15 mouse cellular contexts compared by ENCODE assay signal in genomic region chr1:78567421-78567820, GRCm38 (mm10). TPM values are rescaled to one million over a fixed set of nuclear protein-coding genes. Genes with fewer than 3 reads are reported as not detected.
DNase-seq lines count a peak whose midpoint lies in the region; ATAC-seq and TF ChIP-seq lines count a peak whose summit lies in the region.
"Had no signal": no experiment of that assay in that cellular context is flagged by ENCODE, and none has a peak within 500 bp of the region (broad histone marks: within the 10 kb centered on the region; RNA-seq: fewer than 3 reads in every experiment).

No protein-coding gene starts in this region.

- no peak for ATAC-seq in embryonic facial prominence, embryonic 13.5 days (ENCODE audit: insufficient number of reproducible peaks, insufficient read depth, low FRiP score, low TSS enrichment, low read depth)
- ATAC-seq in forebrain, embryonic 14.5 days, result no peak
- ATAC-seq: midbrain, embryonic 15.5 days had no signal

- 16% methylated on average over 6 of the region's 6 CpGs for WGBS in heart, embryonic 10.5 days
- 9% methylated on average over 6 of the region's 6 CpGs for whole genome bisulfite sequencing in embryonic facial prominence, embryonic 13.5 days
- WGBS in forebrain, embryonic 14.5 days, result 5% methylated on average over 6 of the region's 6 CpGs

- H3K27me3 ChIP-seq in heart, embryonic 10.5 days (ENCODE audit: insufficient read depth, poor library complexity, severe bottlenecking), result no peaks in the 10 kb centered on the region
- H3K27me3 ChIP-seq in embryonic facial prominence, embryonic 13.5 days, result no peaks in the 10 kb centered on the region
- no peaks in the 10 kb centered on the region for H3K27me3 ChIP-seq in forebrain, embryonic 14.5 days (replicated peaks; ENCODE audit: control insufficient read depth, insufficient read depth, low read length)
- H3K27me3 ChIP-seq: hindbrain, embryonic 15.5 days; midbrain, embryonic 15.5 days; neural tube, embryonic 12.5 days had no signal

- DNase-seq in heart, embryonic 10.5 days (ENCODE audit: low spot score), result no peak
- DNase-seq in heart, postnatal 36 days, result no peak
- DNase-seq in layer of hippocampus, adult 2 months (ENCODE audit: low spot score in 2 of 2), result no peak
- no peak for DNase-seq in layer of hippocampus, postnatal 14 days (ENCODE audit: low spot score in 2 of 2)
- DNase-seq in retina, postnatal 1 day, result peak; percentile 72
- no peak for DNase-seq in yolk sac, embryonic 10.5 days (ENCODE audit: low spot score)
- DNase-seq in forebrain, embryonic 14.5 days (ENCODE audit: low spot score), result no peak
- DNase-seq: right cerebral cortex, postnatal 25 days; thymus, postnatal 14 days had no signal

- peak overlapping the region; percentile 67 for H3K27ac ChIP-seq in heart, embryonic 10.5 days
- H3K27ac ChIP-seq in layer of hippocampus, adult 2 months, result peak overlapping the region; percentile 71
- peak overlapping the region; percentile 58 for H3K27ac ChIP-seq in embryonic facial prominence, embryonic 13.5 days
- no peak overlapping the region for H3K27ac ChIP-seq in forebrain, embryonic 14.5 days (ENCODE audit: low read depth, low read length)
- H3K27ac ChIP-seq: hindbrain, embryonic 15.5 days; midbrain, embryonic 15.5 days; neural tube, embryonic 12.5 days had no signal

- no peak overlapping the region for H3K9ac ChIP-seq in embryonic facial prominence, embryonic 13.5 days
- H3K9ac ChIP-seq in forebrain, embryonic 14.5 days (ENCODE audit: low read length), result no peak overlapping the region
- H3K9ac ChIP-seq: hindbrain, embryonic 15.5 days; midbrain, embryonic 15.5 days; neural tube, embryonic 12.5 days had no signal

- H3K4me2 ChIP-seq in embryonic facial prominence, embryonic 13.5 days, result 0 out of 2 replicates have a peak overlapping the region, but pooled peaks have one; percentile 14
- no peak overlapping the region for H3K4me2 ChIP-seq in forebrain, embryonic 14.5 days (ENCODE audit: low read length)
- H3K4me2 ChIP-seq: hindbrain, embryonic 15.5 days; midbrain, embryonic 15.5 days; neural tube, embryonic 12.5 days had no signal

- H3K4me1 ChIP-seq in heart, embryonic 10.5 days, result peaks cover 32% of the 10 kb centered on the region
- H3K4me1 ChIP-seq in embryonic facial prominence, embryonic 13.5 days, result peaks cover 14% of the 10 kb centered on the region
- H3K4me1 ChIP-seq in forebrain, embryonic 14.5 days (ENCODE audit: control insufficient read depth, insufficient read depth, low read length), result no peaks in the 10 kb centered on the region
- H3K4me1 ChIP-seq: hindbrain, embryonic 15.5 days; neural tube, embryonic 12.5 days had no signal

- no peak for TF ChIP-seq CTCF in layer of hippocampus, adult 2 months (conservative IDR thresholded peaks at IDR 0.05)

- no peaks in the 10 kb centered on the region for H3K36me3 ChIP-seq in heart, embryonic 10.5 days
- H3K36me3 ChIP-seq in embryonic facial prominence, embryonic 13.5 days, result no peaks in the 10 kb centered on the region
- no peaks in the 10 kb centered on the region for H3K36me3 ChIP-seq in forebrain, embryonic 14.5 days (ENCODE audit: control insufficient read depth, insufficient read depth, low read length)
- H3K36me3 ChIP-seq: hindbrain, embryonic 15.5 days; midbrain, embryonic 15.5 days; neural tube, embryonic 12.5 days had no signal

- H3K4me3 ChIP-seq in heart, embryonic 10.5 days, result no peak overlapping the region
- no peak overlapping the region for H3K4me3 ChIP-seq in layer of hippocampus, adult 2 months
- H3K4me3 ChIP-seq in embryonic facial prominence, embryonic 13.5 days, result no peak overlapping the region
- no peak overlapping the region for H3K4me3 ChIP-seq in forebrain, embryonic 14.5 days (ENCODE audit: low read depth, low read length)
- H3K4me3 ChIP-seq: hindbrain, embryonic 15.5 days; midbrain, embryonic 15.5 days; neural tube, embryonic 12.5 days had no signal

- H3K9me3 ChIP-seq in heart, embryonic 10.5 days, result 0 out of 2 replicates have a peak, but pooled peaks cover 5% of the 10 kb centered on the region
- 0 out of 2 replicates have a peak, but pooled peaks cover 4% of the 10 kb centered on the region for H3K9me3 ChIP-seq in embryonic facial prominence, embryonic 13.5 days
- H3K9me3 ChIP-seq in forebrain, embryonic 14.5 days (replicated peaks; ENCODE audit: control insufficient read depth, low read length), result peaks cover 3% of the 10 kb centered on the region; the same call in 1 of the 2 replicates
- H3K9me3 ChIP-seq: midbrain, embryonic 15.5 days had no signal

- intact Hi-C loops in heart, postnatal 36 days (cut with DNase I), result no loop called here

RNA-seq across cellular contexts. Expression of gene BC035947, which starts 55.5 kb away (rescaled TPM):
- 0.05 and 0.15 TPM in 2 replicates for polyA plus RNA-seq in heart, embryonic 10.5 days (2016; fragmentation: Nextera tagmentation; extraction: Ambion mirVana)
- not detected for total RNA-seq in heart, postnatal 36 days (2021)
- total RNA-seq in layer of hippocampus, adult 2 months (2021), result under 1 TPM; 0.37 to 0.46 TPM
- total RNA-seq in layer of hippocampus, postnatal 14 days (2021), result under 1 TPM; 0.14 to 0.17 TPM
- polyA plus RNA-seq in embryonic facial prominence, embryonic 13.5 days (2015; fragmentation: Nextera tagmentation; extraction: Ambion mirVana), result 0.84 and 1.3 TPM in 2 replicates
- polyA plus RNA-seq in forebrain, embryonic 14.5 days (2014; fragmentation: Nextera tagmentation; extraction: Ambion mirVana), result 0.20 and 0.24 TPM in 2 replicates
- total RNA-seq: MEL had no signal

RNA-seq across cellular contexts. Expression of gene Mogat1, which starts 56.6 kb away (rescaled TPM):
- polyA plus RNA-seq in heart, embryonic 10.5 days (2016; fragmentation: Nextera tagmentation; extraction: Ambion mirVana), result 0.22 TPM in 1 of 2 replicates, not detected in the other
- not detected for total RNA-seq in heart, postnatal 36 days (2021)
- total RNA-seq in layer of hippocampus, adult 2 months (2021), result not detected
- not detected for total RNA-seq in layer of hippocampus, postnatal 14 days (2021)
- 0.44 and 0.65 TPM in 2 replicates for polyA plus RNA-seq in embryonic facial prominence, embryonic 13.5 days (2015; fragmentation: Nextera tagmentation; extraction: Ambion mirVana)
- not detected in 2 replicates for polyA plus RNA-seq in forebrain, embryonic 14.5 days (2014; fragmentation: Nextera tagmentation; extraction: Ambion mirVana)
- total RNA-seq: left cerebral cortex, postnatal 14 days; MEL had no signal
